Mouse (Mus musculus): ENCODE data around the gene Flnc. TPM values are rescaled to one million over a fixed set of nuclear protein-coding genes. Genes with fewer than 3 reads are reported as not detected.

Gene Flnc
- total RNA-seq, 1 experiment from 2014 or later = not detected

GRCm38 (mm10) chr6:29468851-29469250, 35.8 kb downstream of the Flnc start:
- ATAC-seq (ENCODE audit: extremely low read depth, insufficient number of reproducible peaks, low FRiP score, poor library complexity, severe bottlenecking) = no peak

GRCm38 (mm10) chr6:29471137-29471536, 38.1 kb downstream of the Flnc start, which contains the start of gene Atp6v1fnb:
TSS of gene Atp6v1fnb (plus strand) at chr6:29471437.
- ATAC-seq (ENCODE audit: extremely low read depth, insufficient number of reproducible peaks, low FRiP score, poor library complexity, severe bottlenecking) = no peak

DNA sequence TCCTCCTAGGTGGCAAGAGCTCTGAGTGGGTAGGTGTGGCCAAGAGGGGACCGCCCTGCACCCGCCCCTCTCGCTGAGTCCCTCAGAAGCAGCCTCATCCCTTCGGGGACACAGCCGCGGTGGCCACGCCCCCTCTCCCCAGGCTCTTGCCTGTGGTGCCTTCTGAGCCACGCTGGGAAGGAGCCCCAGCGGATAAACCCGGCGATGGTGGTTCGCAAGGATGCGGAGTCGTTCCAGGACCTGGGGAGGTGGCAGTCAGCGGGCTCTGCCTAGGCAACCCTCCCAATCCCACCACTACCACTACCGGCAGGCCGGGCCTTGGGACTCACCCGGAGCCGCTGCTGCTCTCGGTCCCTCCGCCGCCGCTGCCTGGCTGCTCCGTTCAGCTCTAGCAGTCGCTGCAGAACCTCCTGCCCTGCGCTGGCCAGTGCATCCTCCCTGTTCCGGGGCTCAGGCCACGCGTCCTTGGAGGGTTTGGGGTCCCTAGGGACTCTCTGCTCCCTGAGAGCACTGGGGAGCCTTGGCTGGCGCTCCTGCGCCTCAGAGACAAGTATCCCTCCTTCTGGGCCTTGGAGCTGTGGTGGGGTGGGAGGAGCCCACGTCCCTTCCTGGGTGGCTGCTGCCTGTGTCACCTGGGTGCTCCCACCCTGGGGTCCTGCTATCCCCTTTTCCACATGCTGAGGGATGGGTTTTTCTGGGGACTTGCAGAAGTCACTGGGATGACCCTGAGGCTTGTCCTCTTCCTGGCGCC, 41.1 kb downstream of the Flnc start:
- ATAC-seq (ENCODE audit: extremely low read depth, insufficient number of reproducible peaks, low FRiP score, poor library complexity, severe bottlenecking) = peak; percentile 65

DNA sequence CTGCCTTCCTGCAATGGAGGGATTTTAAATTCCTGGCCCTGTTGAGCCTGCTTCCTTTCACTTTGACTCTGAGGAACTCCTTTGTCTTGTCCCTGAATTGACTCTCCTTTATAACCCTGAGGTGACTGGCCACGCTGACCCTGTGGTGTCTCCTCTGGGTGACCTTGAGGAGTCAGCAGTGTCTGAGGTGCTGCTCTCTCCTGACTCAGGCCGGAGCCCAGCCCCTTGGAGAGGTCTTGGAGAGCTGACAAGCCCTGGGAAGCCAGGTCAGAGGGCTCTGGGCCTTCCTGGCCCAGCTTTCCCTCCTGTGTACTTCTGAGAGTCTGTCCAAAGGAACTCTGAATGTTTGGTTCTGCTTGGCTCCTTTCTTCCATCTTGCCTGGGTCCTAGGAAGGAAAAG, 41.7 kb downstream of the Flnc start:
- ATAC-seq (ENCODE audit: extremely low read depth, insufficient number of reproducible peaks, low FRiP score, poor library complexity, severe bottlenecking) = no peak

- no peak for ATAC-seq (ENCODE audit: extremely low read depth, insufficient number of reproducible peaks, low FRiP score, poor library complexity, severe bottlenecking)
Observed at GRCm38 (mm10) chr6:29482691-29483090, 49.6 kb downstream of the Flnc start.

- ATAC-seq (ENCODE audit: extremely low read depth, insufficient number of reproducible peaks, low FRiP score, poor library complexity, severe bottlenecking) = peak; percentile 42; the same call in 1 of the 2 replicates
Observed at GRCm38 (mm10) chr6:29484716-29485559, 51.9 kb downstream of the Flnc start.

DNA sequence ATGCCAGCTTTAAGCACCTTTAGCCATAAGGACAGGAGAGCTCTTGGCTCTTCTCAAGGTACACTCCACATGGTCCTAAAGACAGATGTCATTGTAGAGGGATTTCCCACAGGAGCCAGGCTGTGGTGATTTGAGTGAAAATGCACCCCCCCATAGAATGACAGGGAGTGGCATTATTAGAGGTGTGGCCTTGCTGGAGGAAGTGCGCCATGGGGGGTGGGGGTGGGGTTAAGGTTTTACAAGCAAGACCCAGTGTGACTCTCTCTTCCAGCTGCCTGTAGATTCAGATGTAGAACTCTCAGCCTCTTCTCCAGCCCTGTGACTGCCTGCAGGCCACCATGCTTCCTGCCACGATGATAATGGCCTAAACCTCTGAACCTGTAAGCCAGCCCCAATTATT, 52.9 kb downstream of the Flnc start:
- no peak for ATAC-seq (ENCODE audit: extremely low read depth, insufficient number of reproducible peaks, low FRiP score, poor library complexity, severe bottlenecking)

DNA sequence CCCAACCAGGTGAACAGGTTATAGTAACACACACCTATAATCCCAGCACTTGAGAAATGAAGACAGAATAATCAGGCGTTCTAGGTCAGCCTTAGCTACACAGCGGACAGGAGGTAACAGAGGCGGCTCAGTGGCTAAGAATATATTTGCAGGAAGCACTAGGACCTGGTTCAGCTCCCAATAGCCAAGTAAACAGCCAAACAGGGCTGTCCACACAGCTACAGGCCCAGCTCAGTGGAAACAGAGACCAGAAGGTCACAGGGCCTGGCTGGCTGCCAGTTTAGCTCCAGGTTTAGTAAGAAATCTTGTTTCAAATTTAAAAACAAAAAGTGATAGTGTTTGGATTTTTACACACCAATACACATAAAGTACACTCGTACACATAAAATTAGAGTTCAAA, 61.0 kb downstream of the Flnc start:
- no peak for ATAC-seq (ENCODE audit: extremely low read depth, insufficient number of reproducible peaks, low FRiP score, poor library complexity, severe bottlenecking)

- no peak for ATAC-seq (ENCODE audit: extremely low read depth, insufficient number of reproducible peaks, low FRiP score, poor library complexity, severe bottlenecking)
Observed at GRCm38 (mm10) chr6:29496270-29496669, 63.2 kb downstream of the Flnc start.

DNA sequence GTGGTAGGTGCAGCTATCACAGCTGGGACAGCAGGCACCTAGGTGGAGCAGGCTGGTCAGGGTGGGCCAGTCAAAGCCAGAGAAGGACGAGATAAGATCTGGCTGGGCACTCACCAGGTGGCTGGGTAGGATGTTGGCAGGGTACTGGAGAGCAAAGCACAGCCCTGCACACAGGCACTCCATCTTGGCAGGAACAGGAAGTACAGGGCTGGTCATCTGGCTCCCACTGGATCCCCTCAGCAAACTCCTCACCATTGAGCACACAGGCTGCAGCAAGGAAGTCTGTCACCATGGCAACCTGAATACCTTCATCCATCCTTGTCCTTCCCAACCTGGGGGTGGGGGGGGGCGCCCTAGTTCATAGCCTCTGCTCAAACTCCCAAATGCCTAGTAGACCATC, 64.7 kb downstream of the Flnc start:
- no peak for ATAC-seq (ENCODE audit: extremely low read depth, insufficient number of reproducible peaks, low FRiP score, poor library complexity, severe bottlenecking)

- ATAC-seq (ENCODE audit: extremely low read depth, insufficient number of reproducible peaks, low FRiP score, poor library complexity, severe bottlenecking) = no peak
Observed at GRCm38 (mm10) chr6:29500177-29500576, 67.1 kb downstream of the Flnc start.

GRCm38 (mm10) chr6:29500810-29501209, 67.8 kb downstream of the Flnc start:
- ATAC-seq (ENCODE audit: extremely low read depth, insufficient number of reproducible peaks, low FRiP score, poor library complexity, severe bottlenecking) = no peak

DNA sequence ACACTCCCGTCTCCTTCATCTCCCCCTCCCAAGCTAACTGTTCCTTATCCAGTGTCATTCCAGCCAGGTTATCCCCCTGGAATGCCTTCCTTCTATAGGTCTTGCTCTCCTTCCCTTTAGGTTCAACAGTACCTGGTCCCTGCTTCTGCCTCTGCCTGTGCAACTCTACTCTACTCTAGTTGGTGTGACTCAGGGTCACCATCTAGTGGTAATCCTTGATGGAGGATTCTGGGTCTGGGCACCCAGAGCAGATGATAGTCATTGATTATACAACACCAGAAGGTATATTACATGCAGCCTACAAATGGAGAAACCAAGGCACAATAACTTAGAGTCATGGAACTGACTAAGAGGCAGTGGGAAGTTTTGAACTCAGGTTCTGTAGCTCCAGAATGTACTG, 68.5 kb downstream of the Flnc start:
- ATAC-seq (ENCODE audit: extremely low read depth, insufficient number of reproducible peaks, low FRiP score, poor library complexity, severe bottlenecking) = no peak

- ATAC-seq (ENCODE audit: extremely low read depth, insufficient number of reproducible peaks, low FRiP score, poor library complexity, severe bottlenecking) = no peak
Observed at GRCm38 (mm10) chr6:29505493-29505892, 72.4 kb downstream of the Flnc start.

- ATAC-seq (ENCODE audit: extremely low read depth, insufficient number of reproducible peaks, low FRiP score, poor library complexity, severe bottlenecking) = no peak
Observed at GRCm38 (mm10) chr6:29506834-29507233, 73.8 kb downstream of the Flnc start.

- no peak for ATAC-seq (ENCODE audit: extremely low read depth, insufficient number of reproducible peaks, low FRiP score, poor library complexity, severe bottlenecking)
Observed at GRCm38 (mm10) chr6:29507447-29508309, 74.6 kb downstream of the Flnc start, which contains the start of gene Kcp. TSS of gene Kcp (minus strand) at chr6:29507952.

DNA sequence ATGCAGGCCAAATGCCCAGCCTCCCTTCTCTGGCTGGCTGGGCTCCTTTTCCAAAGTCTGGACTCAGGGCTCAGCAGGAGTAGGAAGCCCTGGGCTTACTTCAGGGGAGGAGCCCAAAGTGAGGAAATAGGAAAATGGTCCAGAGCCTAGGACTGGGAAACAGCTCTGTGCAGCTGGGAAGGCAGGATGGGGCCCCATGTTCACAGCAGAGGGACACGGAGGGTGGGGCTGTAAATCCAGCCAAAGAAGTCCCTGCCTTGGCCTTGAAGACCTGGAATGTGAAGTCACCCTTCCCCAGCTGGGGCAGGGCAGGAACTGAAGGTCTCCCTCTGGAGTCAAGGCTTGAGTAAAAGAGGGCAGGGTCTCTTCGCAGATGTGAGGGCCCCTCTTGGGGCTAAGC, 76.0 kb downstream of the Flnc start:
- ATAC-seq (ENCODE audit: extremely low read depth, insufficient number of reproducible peaks, low FRiP score, poor library complexity, severe bottlenecking) = no peak
